Mouse (Mus musculus) spleen, postnatal 4 days (tissue): ENCODE measurements around the gene Thrap3.
A peak's percentile ranks its signal among the peaks of the same experiment; 100 is the strongest.
"Not testable (repeated sequence)": the region's sequence is repeated elsewhere in the genome, so short reads cannot be mapped to it uniquely, and the experiment has no call there.

Experiments used
- DNase-seq, 2 experiments: peaks; one replicate each; pipeline ENCODE4 v3.0.0; 2022; ENCODE audit warnings: low spot score in 2 of 2

Thrap3 gene

DNA sequence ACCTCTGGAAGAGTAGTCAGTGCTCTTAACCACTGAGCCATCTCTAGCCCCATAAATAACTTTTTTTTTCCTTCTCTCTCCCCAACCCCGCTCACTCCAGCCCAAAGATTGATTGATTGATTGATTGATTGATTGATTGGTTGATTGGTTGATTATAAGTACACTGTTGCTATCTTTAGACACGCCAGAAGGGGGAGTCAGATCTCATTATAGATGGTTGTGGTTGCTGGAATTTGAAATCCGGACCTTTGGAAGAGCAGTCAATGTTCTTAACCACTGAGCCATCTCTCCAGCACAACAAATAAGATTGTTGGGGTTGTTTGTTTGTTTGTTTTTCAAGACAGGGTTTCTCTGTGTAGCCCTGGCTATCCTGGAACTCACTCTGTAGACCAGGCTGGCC lies 17.0 kb upstream of the Thrap3 start:
- not testable (repeated sequence) for DNase-seq

DNA sequence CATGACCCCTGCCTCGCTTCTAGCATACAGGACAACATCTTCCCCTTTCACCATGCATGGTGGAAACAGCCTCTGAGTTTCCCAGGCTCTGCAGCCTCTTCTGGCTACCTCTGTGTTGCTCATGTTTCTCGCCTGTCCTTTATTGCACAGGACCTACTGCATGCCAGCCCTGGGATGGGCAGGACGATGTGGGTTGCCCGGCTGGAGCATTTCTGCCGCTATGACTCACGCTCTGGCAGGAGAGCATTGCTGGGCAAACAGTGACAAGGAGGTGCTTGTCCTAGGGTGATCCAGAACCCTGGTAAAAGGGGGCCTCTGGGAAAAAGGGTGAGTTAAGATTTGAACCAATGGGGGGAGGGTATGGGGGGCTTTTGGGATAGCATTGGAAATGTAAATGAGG lies 15.2 kb upstream of the Thrap3 start:
- DNase-seq = no peak

DNA sequence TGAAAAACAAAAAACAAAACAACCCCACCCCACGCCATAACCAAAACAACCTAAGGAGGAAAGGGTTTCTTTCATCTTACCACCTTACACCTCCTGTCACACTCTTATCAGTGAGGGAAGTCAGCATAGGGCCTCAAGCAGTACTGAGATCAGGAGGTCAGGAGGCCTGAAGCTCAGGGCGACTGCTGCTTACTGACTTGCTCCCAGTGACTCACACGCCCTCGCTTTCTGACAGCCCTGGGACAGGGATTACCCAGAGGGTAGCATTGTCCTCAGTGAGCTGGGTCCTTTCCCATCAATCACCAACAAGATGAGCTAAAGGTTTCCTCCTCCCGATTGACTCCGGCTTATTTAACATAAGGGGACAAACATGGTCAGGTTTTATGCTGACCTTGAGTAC lies 4.5 kb upstream of the Thrap3 start:
- no peak for DNase-seq

DNA sequence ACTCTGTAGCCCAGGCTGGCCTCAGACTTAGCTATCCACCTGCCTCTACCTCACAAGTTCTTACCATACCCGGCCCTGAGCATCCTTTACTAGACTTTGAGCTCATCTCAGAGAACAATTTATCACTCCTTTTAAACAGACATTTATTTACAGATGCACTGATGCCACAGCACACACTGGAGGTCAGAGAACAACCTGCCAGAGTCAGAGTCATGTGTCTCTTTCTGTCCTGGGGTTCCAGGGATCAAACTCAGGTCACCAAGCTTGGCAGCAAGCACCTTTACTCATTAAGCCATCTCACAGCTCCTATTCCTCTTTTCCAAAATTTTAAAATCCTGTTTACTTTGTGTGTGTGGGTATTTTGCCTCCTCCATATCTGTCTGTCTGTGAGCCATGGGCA lies 2.8 kb upstream of the Thrap3 start:
- DNase-seq = no peak

DNA sequence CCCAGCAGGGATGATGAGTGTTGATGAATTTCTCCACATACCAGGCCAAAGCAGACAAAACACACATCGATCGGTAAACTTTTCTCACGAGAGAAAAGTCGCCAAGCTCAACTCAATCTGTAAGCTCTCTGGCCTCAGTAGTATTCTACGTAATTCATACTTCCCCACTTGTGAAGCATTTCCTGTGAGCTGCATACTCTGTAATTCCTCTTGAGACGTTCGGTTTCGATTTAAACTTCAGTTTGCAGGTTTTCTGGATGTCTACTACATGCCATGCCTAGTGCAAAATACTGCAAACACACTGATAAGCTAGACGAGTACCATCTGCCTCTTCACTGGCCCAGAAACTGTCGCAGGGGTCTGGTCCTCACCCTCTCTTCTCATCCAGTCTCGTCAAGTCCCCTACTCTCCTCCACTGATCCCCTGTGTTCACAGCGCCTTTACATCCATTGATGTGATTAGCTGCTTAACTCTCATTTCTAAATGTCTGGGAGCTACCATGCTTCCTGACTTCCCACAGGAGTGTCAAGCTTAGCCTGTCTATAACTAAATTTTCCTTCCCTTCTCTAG lies 2.2 kb upstream of the Thrap3 start:
- DNase-seq = no peak

DNA sequence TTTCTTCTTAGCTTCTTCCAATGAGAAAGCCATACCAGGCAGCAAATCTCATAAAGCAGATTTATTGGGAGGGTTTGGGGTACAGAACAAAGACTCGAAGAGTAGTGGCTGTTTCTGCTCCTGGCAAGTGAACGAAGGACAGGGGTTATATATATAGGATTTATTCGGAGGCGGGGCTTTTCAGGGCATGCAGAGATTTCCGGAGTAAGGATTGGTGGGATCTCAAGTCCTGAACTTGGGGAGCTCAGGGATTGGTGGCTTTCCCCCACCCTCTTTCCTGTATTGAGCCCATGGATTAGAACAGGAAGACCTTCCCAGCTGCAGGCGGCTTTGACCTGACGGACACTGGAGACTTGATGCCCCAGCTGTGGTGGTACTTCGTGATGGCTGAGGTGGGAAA lies 1.5 kb upstream of the Thrap3 start:
- no peak for DNase-seq

DNA sequence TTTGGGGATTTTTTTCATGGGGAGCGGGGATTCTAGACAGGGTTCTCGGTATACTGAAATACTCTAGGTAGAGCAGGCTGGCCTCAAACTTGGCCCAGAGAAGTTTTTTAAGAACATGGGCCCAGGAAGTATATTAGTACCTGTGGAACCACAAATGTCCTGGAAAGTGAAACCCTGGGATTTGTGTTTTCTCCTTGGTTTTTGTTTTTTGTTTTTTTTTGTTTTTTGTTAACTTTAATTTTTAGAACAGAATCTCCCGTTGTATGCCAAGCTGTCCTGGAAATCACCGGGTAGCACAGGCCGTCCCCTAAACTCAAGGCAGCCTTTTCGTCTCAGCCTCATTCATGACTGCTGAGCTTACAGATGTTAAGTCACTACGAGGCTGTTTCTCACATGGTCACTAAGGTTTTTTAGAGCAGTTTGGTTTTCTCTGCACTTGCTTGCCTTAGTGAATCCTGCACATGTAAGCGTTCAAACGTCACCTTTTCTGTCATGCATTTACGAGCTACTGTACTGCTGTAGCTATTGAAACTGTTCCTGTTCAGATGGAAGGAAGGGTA lies 856 bp upstream of the Thrap3 start:
- DNase-seq = no peak

DNA sequence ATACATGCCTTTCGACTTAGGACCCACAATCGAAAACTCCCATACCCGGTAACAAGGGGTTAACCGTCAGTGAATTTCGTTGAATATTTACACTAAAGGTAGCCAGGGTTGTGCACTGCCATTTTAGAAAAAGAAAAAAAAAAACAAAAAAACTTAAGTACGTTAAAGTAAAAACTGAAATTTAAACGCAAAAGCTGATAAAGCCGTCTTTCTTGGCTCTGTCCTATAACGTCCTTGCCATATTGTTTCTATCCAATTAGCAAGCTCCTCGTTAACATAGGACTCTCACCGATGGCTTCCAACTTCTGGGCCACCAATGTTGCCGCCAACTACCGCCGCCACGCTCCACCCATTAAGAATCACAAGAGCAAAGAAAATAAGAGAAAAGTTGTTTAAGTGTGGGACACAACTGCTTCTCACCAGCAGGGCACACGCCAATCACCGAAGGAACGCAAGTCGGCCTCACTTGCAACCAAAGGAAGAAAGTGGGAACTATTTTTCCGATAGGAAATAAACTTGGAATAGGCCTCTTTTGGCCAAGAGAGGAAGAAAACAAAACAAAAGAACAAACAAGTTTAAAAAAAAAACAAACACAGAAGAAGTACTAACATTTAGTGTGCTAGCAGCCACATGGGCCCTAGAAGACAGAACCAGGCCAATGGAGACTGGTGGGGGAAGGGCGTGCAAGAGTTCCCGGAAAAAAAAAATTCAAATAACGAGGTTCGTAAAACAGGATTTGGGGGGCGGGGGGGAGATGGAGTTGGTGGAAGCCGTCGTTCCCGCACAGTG lies 852 bp downstream of the Thrap3 start:
- peak; percentile 60 to 77 for DNase-seq

DNA sequence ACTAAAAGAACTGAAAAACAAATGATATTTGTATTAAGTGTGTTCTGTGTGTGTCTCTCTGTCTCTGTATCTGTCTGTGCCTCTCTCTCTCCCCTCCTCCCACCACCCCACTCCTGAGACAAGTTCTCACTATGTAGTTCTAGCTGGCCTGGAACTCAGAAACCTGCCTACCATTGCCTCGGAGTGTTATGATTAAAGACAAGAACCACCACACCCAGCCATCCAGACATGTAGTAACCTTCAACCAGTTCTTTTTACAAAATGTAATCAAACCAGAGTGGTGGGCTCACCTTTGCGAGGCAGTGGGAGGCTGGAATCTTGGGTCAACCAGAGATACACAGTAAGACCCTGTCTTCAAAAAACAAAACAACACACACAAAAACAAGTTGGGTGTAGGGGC lies 1.9 kb downstream of the Thrap3 start:
- no peak for DNase-seq

DNA sequence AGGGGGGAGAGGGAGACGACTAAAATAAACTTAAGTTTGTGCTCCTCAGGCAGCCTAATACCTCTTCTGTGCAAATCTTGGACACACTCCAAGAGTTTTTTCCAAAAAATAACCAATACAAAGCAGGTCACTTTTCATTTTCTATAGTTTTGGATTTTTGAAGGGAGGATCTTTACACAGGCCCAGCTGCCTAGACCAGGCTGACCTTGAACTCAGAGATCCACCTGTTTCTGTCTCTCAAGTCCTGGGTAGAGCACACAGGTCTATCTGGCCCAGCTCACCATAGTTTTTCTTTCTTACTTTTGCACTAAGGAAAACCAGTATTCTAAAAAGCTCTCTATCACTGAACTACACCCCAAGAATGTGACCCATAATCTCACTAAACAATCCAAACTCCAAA lies 2.5 kb downstream of the Thrap3 start:
- DNase-seq = no peak

DNA sequence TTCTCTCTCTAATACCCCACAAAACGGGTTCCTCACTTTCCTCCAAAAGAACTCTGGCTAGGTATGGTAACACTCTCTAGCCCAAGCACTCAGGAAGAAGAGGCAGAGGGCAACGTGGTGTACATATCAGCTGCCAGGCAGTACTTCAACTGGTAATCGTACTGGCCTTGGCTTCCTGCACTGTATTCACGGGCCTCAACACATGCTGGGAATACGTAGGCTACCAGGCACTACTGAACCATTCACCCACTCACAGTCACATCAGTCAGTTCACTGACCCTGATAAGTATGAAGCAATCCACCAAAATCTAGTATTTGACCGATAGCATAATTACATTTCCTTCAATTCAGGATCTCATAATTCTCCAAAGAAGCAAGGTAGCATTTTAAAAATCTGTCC lies 3.0 kb downstream of the Thrap3 start:
- DNase-seq = no peak

DNA sequence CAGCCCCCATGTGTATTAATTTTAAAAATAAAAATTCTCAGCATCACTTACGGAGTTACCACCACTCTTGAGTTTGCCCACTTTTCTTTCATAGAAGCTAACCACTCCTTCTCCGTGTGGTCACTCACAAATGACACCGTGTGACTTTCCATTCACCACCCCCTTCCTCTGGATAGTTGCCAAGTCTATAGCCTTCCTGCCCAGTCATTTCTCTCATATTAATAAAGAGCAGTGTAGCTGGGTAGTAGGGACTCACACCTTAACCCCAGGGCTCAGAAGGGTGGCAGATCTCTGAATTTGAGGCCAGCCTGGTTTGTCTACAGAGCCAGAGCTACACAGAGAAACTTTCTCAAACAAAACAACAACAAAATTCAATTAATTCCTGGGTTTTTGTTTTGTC lies 5.1 kb downstream of the Thrap3 start:
- no peak for DNase-seq

DNA sequence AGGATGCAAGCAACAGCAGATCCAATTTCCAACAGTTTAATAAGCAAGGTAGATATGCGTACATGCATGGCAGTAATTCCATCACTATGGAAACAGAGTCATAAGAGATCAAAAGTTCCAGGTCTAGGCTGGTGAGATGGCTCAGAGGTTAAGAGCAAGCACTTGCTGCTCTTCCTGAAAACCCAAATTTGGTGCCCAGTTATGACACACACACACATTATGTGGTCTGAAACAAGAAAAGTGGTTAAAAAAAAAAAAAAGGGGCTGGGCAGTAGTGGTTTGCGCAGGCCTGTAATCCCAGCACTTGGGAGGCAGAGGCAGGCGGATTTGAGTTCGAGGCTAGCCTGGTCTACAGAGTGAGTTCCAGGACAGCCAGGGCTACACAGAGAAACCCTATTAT lies 7.6 kb downstream of the Thrap3 start:
- DNase-seq = no peak

DNA sequence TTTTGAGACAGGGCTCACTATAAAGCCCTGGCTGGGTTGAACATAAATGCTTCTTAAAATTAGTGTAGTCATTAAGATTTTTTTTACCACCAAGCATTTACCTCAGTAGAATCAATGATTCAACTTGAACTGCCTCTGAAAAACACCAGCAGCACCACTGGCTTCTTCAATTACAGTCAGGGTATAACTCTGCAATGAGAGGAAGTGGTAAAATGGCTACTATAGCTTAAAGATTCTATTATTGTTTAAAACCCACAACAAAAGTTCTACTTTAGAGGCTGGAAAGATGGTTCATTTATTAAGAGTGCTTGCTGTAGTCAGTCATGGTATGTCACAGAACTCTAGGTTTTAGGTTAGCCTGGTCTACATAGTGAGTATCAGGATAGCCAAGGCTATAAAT lies 8.3 kb downstream of the Thrap3 start:
- no peak for DNase-seq

DNA sequence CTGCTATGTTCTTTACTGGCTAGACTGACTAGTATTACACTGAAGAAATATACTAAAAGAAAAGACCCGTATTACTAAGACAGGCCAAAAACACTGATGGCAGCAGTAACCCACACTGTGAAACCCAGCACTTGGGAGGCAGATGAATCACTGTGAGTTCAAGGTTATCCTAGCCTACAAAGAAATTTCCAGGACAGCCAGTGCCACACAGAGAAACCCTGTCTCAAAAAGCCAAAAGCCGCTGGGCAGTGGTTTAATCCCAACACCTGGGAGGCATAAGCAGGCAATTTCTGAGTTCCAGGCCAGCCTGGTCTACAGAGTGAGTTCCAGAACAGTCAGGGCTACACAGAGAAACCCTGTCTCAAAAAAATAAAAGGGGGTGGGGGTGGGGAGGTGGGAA lies 11.9 kb downstream of the Thrap3 start:
- DNase-seq = no peak

DNA sequence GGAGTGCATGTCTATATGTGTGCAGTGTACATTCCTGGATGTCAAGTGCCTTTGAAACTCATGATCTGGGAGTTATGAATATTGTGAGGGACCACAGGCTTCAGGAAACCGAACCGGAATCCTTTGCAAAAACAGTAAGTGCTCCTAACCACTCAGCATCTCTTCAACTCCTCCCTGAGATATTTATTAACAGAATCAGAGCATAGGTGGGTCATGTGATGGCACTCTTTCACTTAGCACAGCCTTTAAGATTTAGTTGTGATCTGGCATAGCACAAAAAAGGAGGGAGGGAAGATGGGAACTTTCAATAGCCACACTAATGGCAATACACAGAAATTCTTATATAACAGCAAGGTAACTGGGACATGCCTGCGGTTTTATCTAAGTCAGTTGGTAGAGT lies 15.5 kb downstream of the Thrap3 start:
- no peak for DNase-seq

DNA sequence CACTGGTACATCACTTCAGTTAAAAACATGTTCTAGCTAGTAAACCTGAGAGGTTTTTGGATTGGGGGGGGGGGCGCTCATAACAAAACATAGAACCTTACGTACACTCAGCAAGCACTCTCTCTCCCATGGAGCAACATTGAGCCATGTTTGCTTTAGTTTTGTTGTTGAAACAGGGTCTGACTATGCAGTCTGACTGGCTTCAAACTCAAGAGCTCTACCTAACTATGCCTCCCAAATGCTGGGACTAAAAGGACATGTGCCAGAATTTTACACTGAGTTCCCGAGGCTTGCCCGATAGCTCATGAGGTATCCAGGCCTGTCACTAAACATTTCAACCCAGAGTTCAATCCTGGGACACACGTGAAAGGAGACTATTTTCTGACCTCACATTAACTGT lies 19.5 kb downstream of the Thrap3 start:
- DNase-seq = no peak

DNA sequence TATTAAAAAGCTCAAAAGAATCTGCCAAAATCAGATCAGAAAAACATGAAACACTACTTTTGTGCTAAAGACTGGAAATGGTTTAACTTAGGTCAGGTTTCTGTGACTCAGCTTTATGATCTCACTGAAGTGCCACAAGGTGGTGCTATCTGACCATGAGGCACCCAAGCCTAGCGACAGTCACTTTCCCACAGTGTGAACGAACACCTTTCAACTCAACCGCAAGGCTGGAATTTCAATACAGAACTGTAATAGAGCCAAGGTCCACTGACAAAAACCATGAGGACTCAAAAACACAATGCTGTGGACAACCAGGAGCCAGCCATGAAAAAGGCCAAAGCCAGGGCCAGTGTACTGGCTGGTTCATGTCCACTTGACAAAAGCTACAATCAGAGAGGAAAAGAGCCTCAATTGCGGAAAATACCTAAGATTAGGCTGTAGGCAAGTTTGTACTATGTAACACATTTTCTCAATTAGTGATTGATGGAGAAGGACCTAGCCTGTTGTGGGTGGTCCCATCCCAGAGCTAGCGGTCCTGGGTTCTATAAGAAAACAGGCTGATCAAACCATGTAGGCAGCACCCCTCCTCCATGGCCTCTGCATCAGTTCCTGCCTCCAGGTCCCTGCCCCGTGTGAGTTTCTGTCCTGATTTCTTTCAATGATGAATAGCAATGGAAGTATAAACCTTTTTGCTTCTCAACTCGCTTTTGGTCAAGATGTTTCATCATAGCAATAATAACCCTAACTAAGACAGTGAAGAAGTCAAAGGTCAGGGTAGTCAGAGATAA lies 21.2 kb downstream of the Thrap3 start:
- DNase-seq = peak in 1 of 2 experiments; percentile 64

DNA sequence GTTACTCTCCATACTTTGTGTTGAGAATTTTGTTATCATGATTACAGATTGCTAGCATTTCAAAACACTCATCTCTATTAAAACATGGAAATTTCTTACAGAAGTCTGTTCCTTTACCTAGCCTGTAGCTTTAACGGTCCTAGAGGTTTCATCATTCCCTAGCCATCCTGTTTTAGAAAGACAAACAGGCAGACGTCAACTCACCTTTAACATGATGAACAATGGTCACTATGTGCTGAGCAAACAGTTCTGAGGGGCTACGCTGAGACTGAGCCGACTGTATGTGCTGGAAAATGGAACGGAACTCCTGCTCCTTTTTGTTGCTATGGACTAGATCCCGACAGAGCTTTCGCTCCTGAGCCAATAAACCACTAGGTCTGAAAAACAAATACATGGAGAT lies 26.6 kb downstream of the Thrap3 start:
- DNase-seq = not testable (repeated sequence)

DNA sequence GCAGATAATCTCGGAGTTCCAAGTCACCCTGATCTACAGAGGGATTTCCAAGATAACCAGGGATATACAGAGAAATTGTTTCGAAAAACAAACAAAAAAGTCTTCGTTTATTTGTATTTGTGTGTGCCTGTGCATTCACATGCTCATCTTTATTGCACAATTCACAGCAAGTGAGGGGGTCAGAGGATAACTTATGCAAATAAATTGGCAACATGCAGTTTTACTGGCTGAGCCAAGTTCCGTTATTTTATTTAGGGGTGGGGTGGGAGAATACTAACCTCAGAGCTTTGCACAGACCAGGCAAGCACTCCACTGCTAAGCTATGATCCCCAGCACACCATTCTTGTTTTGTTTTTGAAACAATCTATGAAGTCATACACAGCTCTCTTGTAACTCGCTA lies 28.8 kb downstream of the Thrap3 start:
- DNase-seq = no peak

DNA sequence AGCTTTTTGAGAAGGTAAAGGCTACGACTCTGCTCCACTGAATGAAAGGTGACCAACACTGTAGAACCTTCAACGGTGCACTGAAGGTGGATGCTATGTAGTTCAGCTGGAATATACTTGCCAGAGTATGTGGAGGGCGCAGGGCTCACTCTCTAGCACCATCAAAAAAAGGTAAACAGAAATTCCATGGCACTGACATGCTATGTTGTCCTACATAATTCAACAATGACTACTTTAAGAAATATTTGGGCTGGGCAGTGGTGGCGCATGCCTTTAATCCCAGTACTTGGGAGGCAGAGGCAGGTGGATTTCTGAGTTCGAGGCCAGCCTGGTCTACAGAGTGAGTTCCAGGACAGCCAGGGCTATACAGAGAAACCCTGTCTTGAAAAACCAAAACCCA lies 31.8 kb downstream of the Thrap3 start:
- DNase-seq = peak in 1 of 2 experiments; percentile 41

DNA sequence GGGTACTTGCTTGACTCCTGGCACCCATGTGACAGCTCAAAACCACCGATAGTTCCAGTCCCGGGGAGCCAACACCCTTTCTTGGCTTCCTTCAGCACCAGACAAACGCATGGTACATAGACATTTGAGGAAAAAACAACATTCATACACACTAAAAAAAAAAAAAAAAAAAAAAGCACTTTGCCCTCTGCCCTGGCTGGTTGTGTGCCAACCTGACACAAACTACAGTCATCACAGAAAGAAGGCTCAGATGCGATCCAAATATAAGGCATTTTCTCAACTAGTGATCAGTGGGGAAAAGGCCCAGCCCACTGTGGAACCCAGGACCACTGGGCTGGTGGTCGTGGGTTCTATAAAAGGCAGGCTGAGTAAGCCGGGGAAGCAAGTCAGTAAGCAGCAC lies 33.7 kb downstream of the Thrap3 start:
- peak in 1 of 2 experiments; percentile 49 for DNase-seq

DNA sequence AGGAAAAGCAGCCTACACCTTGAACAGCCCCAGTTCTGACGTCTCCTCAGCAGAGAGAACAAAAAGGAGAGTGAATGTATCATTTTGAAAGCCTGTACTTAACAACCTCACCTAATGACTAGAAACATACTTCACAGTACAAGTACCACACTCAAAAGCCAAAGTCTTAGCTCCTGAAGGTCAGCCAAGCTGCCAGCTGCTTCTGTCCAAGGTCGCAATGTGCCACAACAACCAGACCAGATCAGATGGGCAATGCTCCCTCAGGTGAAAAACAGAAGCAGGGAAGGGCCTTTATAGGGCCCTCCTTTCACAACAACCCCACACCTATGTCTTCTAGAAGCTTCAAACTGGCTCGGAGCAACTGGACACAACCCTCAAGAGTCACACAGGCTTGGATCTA lies 36.5 kb downstream of the Thrap3 start:
- peak in 1 of 2 experiments; percentile 46 for DNase-seq
